Comparison of ENCODE assay signal across 15 mouse cellular contexts in the genomic region with DNA sequence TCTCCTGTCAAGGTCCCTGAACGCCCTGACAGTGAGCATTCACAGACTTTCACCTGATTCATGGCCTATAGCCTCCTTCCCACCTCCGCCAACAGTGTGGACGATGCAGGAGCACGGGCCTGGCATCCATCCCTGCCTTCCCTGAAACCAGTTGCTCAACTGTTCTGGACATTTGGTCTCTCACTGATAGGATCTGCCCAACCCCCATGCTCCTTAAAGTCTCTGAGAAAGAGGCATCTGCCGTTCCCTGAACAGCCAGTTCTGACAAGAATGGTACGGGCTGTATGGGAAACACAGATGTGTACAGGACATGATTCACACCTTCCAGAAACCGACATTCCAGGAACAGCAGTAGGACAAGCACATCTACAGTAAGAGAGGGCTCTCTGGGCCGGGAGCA. TPM values are rescaled to one million over a fixed set of nuclear protein-coding genes. Genes with fewer than 3 reads are reported as not detected.
DNase-seq lines count a peak whose midpoint lies in the region; ATAC-seq and TF ChIP-seq lines count a peak whose summit lies in the region.
"Had no signal": no experiment of that assay in that cellular context is flagged by ENCODE, and none has a peak within 500 bp of the region (broad histone marks: within the 10 kb centered on the region; RNA-seq: fewer than 3 reads in every experiment).

No protein-coding gene starts in this region.

- no peak for TF ChIP-seq EP300 in heart, postnatal 0 days (IDR thresholded peaks at IDR 0.05; ENCODE audit: low read depth)

- DNase-seq in gastrocnemius, adult 18-20 months (ENCODE audit: low spot score), result peak; percentile 58
- no peak for DNase-seq in gastrocnemius, postnatal 4 days (ENCODE audit: low spot score in 2 of 2)
- DNase-seq in liver, embryonic 11.5 days (ENCODE audit: low spot score), result no peak
- no peak for DNase-seq in liver
- peak; percentile 64 for DNase-seq in adrenal gland, postnatal 10 days
- DNase-seq in heart, postnatal 0 days (ENCODE audit: low spot score), result no peak
- DNase-seq in natural killer cell, adult 2 months (ENCODE audit: low spot score in 2 of 2), result no peak
- DNase-seq: cerebellum, adult 11 months; kidney, postnatal 4 days; thymus, postnatal 14 days had no signal

- no peak overlapping the region for H3K4me3 ChIP-seq in liver, embryonic 11.5 days (ENCODE audit: low read depth, low read length)
- H3K4me3 ChIP-seq in heart, postnatal 0 days (ENCODE audit: low read depth, low read length), result no peak overlapping the region
- H3K4me3 ChIP-seq: embryonic facial prominence, embryonic 15.5 days; left cerebral cortex, adult 2 months; limb, embryonic 15.5 days had no signal

- H3K9ac ChIP-seq in liver, embryonic 11.5 days (ENCODE audit: low read depth, low read length), result no peak overlapping the region
- H3K9ac ChIP-seq in heart, postnatal 0 days (replicated peaks; ENCODE audit: low read depth, low read length), result no peak overlapping the region
- H3K9ac ChIP-seq: embryonic facial prominence, embryonic 15.5 days; limb, embryonic 15.5 days had no signal

- H3K36me3 ChIP-seq in liver, embryonic 11.5 days (ENCODE audit: control insufficient read depth, insufficient read depth, low read length), result no peaks in the 10 kb centered on the region
- no peaks in the 10 kb centered on the region for H3K36me3 ChIP-seq in heart, postnatal 0 days (replicated peaks; ENCODE audit: control insufficient read depth, insufficient read depth, low read length)
- H3K36me3 ChIP-seq: embryonic facial prominence, embryonic 15.5 days; limb, embryonic 15.5 days had no signal

- no peak for TF ChIP-seq CTCF in heart, postnatal 0 days (IDR thresholded peaks at IDR 0.05; ENCODE audit: low read depth)

- ATAC-seq in liver, embryonic 11.5 days (replicated peaks; ENCODE audit: low FRiP score), result 0 out of 2 replicates have a peak, but pooled peaks have one; percentile 12
- ATAC-seq in heart, postnatal 0 days (ENCODE audit: insufficient read depth, low read depth), result peak; percentile 41
- no peak for ATAC-seq in megakaryocyte, adult 5-6 weeks (ENCODE audit: poor library complexity, severe bottlenecking)
- ATAC-seq: forebrain, embryonic 16.5 days had no signal

- H3K27me3 ChIP-seq in liver, embryonic 11.5 days (replicated peaks; ENCODE audit: control insufficient read depth, insufficient read depth, low read length), result no peaks in the 10 kb centered on the region
- H3K27me3 ChIP-seq in heart, postnatal 0 days (ENCODE audit: control insufficient read depth, insufficient read depth, low read length), result no peaks in the 10 kb centered on the region
- H3K27me3 ChIP-seq: embryonic facial prominence, embryonic 15.5 days; limb, embryonic 15.5 days had no signal

- H3K9me3 ChIP-seq in liver, embryonic 11.5 days (ENCODE audit: control insufficient read depth, low read length), result no peaks in the 10 kb centered on the region
- no peaks in the 10 kb centered on the region for H3K9me3 ChIP-seq in heart, postnatal 0 days (replicated peaks; ENCODE audit: control insufficient read depth, low read length)
- H3K9me3 ChIP-seq: embryonic facial prominence, embryonic 15.5 days; limb, embryonic 15.5 days had no signal

- H3K4me2 ChIP-seq in liver, embryonic 11.5 days, result no peak overlapping the region
- no peak overlapping the region for H3K4me2 ChIP-seq in heart, postnatal 0 days (ENCODE audit: low read depth, low read length)
- H3K4me2 ChIP-seq: embryonic facial prominence, embryonic 15.5 days; limb, embryonic 15.5 days had no signal

- no peak overlapping the region for H3K27ac ChIP-seq in liver, embryonic 11.5 days (ENCODE audit: low read depth, low read length)
- H3K27ac ChIP-seq in heart, postnatal 0 days (ENCODE audit: low read depth), result peak overlapping the region; percentile 5; the same call in 1 of the 2 replicates
- H3K27ac ChIP-seq: embryonic facial prominence, embryonic 15.5 days; left cerebral cortex, adult 2 months; limb, embryonic 15.5 days had no signal

- H3K4me1 ChIP-seq in liver, embryonic 11.5 days (replicated peaks; ENCODE audit: control insufficient read depth, insufficient read depth, low read length), result no peaks in the 10 kb centered on the region; the same call in 1 of the 2 replicates
- peaks cover 30% of the 10 kb centered on the region for H3K4me1 ChIP-seq in heart, postnatal 0 days (ENCODE audit: control insufficient read depth, insufficient read depth)
- H3K4me1 ChIP-seq: embryonic facial prominence, embryonic 15.5 days; limb, embryonic 15.5 days had no signal

- 75% methylated on average over 8 of the region's 8 CpGs for WGBS in liver, embryonic 11.5 days
- 50% methylated on average over 8 of the region's 8 CpGs for WGBS in heart, postnatal 0 days

RNA-seq across cellular contexts. Expression of gene Nek7, which starts 13.2 kb away (rescaled TPM):
- total RNA-seq in gastrocnemius, adult 18-20 months (2021), result 100 to 1,000 TPM; 111 to 124 TPM
- 10 to 100 TPM; 49.9 to 62.8 TPM for total RNA-seq in gastrocnemius, postnatal 4 days (2021)
- polyA plus RNA-seq in liver, embryonic 11.5 days (2014; fragmentation: Nextera tagmentation; extraction: Ambion mirVana), result 29.4 and 33.4 TPM in 2 replicates
- 10 to 100 TPM; 44.1 to 45.6 TPM for total RNA-seq in adrenal gland, postnatal 10 days (2021)
- 44.6 TPM in 2 replicates for total RNA-seq in heart, postnatal 0 days (2014; rRNA removed; ENCODE audit: low replicate concordance)
- 43.8 and 44.8 TPM in 2 replicates for polyA plus RNA-seq in heart, postnatal 0 days (2015; fragmentation: Nextera tagmentation; extraction: Ambion mirVana)
- 57.3 and 65.8 TPM in 2 replicates for total RNA-seq in megakaryocyte, adult 5-6 weeks (2015)
- total RNA-seq in megakaryocyte, adult 5-6 weeks (2017), result 52.9 and 59.6 TPM in 2 replicates

Comparison
In these comparisons a context has a peak if more than half of its experiments do, and no peak if none do; other contexts are left out.
1. DNase-seq: peak in gastrocnemius, adult 18-20 months (single experiment) and adrenal gland, postnatal 10 days (single experiment); none in gastrocnemius, postnatal 4 days (0 of 2), liver, embryonic 11.5 days (single experiment), liver (single experiment), heart, postnatal 0 days (single experiment) and natural killer cell, adult 2 months (0 of 2).